Mouse (Mus musculus): Measurements from ENCODE around the gene Tnfrsf4.

DNA sequence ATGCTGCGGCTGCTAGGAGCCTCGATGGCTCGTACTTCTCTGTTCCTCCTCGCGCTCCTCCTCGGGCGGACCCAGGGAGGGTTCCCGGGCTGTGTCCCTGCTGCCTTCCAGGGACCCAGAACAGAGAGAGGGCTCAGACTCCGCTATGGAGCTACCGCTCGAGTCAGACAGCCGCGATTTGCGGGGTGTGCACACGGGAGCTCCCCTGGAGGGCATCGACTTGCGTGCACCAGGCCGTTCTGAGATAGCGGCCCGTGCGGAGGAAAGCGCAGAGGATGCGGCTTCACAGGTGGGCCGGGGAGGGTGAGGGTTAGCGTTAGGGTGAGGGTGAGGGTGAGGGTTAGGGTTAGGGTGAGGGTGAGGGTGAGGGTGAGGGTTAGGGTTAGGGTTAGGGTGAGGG, 21.3 kb downstream of the Tnfrsf4 start:
- TF ChIP-seq POLR2A (IDR thresholded peaks at IDR 0.05; ENCODE audit: control insufficient read depth, low read depth, low read length) = no peak
- TF ChIP-seq CTCF (IDR thresholded peaks at IDR 0.05; ENCODE audit: control insufficient read depth, insufficient read depth, insufficient replicate concordance, low read depth, low read length) = no peak
